Mouse (Mus musculus): ENCODE results near the gene Slc7a15. TPM values are rescaled to one million over a fixed set of nuclear protein-coding genes. Genes with fewer than 3 reads are reported as not detected.
"Not testable (repeated sequence)": the region's sequence is repeated elsewhere in the genome, so short reads cannot be mapped to it uniquely, and the experiment has no call there.

Gene Slc7a15
- polyA plus RNA-seq, 1 experiment from 2014 or later: not detected

DNA sequence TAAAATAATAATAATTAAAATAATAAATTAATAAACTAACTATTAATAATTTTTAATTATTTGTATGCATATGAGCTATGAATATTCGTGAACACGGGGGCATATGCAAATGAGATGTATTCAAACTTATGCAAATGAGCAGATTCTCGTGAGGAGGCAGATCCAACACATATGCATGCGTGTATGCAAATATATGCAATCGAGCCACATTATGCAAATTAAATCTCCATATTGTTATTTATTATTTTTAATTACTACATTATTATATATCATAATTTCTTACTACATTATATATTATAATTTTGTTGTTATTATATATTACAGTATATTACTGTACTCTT, 21.8 kb upstream of the Slc7a15 start:
- Histone ChIP-seq H3K4me3 (no peak overlapping the region), H3K36me3 (peaks cover 4% of the 10 kb centered on the region; the same call in 1 of the 2 replicates), H3K4me1 (no peaks in the 10 kb centered on the region), H3K9me3 (no peaks in the 10 kb centered on the region), H3K9ac (no peak overlapping the region), H3K27me3 (no peaks in the 10 kb centered on the region), H3K4me2 (replicated peaks) (no peak overlapping the region), H3K27ac (no peak overlapping the region)
- WGBS: 93% methylated on average over 5 of the region's 5 CpGs
- ATAC-seq (ENCODE audit: low FRiP score, low read depth): no peak

DNA sequence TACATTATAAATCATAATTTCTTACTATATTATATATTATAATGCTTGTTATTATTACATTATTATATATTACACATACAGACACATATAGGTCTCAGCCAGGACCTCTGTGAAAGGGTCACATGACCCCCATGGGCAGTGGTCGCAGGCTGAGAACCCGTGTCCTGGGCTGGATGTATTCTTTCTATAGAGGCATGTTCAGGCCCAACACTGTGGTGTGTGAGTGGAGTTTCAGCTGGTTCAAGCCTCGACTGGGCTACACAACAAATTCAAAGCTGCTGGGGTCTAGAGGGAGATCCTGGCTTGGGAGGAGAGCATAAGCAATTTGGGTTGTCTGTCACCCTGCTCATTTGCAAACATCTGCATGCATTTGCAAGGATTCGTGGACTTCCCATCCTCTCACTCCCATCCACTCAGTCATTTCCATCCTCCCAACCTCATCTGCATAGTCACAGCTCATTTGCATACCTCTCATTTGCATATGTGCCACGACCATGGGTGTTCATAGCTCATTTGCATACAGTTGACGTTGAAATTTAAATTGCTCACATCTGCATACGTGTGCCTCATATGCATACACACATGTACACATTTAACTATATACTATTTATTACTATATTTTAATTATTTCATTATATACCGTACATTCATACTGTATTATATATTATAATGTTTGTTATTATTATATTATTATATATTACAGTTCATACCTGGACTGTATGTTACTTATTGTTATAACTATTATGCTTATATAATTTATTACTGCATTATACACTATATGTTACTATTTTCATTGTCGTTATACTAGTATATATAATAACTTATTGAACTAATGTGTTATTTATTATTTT, 21.2 kb upstream of the Slc7a15 start:
- no peak for ATAC-seq (ENCODE audit: low FRiP score, low read depth)
- Histone ChIP-seq H3K4me3 (no peak overlapping the region), H3K9ac (no peak overlapping the region), H3K27me3 (no peaks in the 10 kb centered on the region), H3K4me2 (replicated peaks) (no peak overlapping the region), H3K36me3 (peaks cover 4% of the 10 kb centered on the region; the same call in 1 of the 2 replicates), H3K4me1 (no peaks in the 10 kb centered on the region), H3K27ac (no peak overlapping the region), H3K9me3 (no peaks in the 10 kb centered on the region)
- 93% methylated on average over 9 of the region's 9 CpGs for WGBS

DNA sequence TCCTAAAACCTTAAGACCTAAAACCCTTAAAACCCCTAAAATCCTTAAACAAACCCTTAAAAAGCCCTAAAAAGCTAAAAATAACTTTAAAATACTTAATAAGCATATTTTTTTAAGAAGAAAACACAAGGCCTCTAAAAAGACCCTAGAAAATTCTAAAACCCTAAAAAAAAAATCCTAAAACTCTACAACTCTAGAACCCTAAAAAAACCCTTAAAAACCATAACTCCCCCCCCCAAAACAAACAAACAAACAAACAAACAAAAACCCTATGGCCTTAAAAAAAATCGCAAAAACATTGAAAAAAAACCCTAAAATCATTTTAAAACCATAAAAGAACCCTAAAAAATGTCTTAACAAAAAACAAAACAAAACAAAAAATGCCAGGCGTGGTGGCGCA, 19.4 kb upstream of the Slc7a15 start:
- Histone ChIP-seq H3K36me3 (peaks cover 4% of the 10 kb centered on the region; the same call in 1 of the 2 replicates), H3K27ac (no peak overlapping the region), H3K4me2 (replicated peaks) (no peak overlapping the region), H3K4me3 (no peak overlapping the region), H3K9me3 (no peaks in the 10 kb centered on the region), H3K27me3 (no peaks in the 10 kb centered on the region), H3K4me1 (no peaks in the 10 kb centered on the region), H3K9ac (no peak overlapping the region)
- no peak for ATAC-seq (ENCODE audit: low FRiP score, low read depth)
- WGBS: 92% methylated on average over 3 of the region's 3 CpGs

DNA sequence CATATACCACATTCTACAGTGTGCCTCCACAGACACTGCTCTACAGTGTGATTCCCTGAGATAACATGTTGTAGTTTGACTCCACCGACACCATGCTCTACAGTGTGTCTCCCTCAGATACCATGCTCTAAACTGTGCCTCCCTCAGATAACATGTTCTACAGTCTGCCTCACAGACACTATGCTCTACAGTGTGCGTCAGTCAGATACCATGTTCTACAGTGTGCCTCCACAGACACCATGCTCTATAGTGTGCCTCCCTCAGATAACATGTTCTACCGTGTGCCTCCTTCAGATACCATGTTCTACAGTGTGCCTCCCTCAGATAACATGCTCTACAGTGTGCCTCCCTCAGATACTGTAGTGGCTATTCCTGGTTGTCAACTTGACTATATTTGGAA, 10.2 kb upstream of the Slc7a15 start:
- no peak overlapping the region for H3K4me2 ChIP-seq (replicated peaks)
- no peak overlapping the region for H3K9ac ChIP-seq
- no peak overlapping the region for H3K27ac ChIP-seq
- no peak for ATAC-seq (ENCODE audit: low FRiP score, low read depth)
- H3K36me3 ChIP-seq: no peaks in the 10 kb centered on the region
- no peak overlapping the region for H3K4me3 ChIP-seq
- no peaks in the 10 kb centered on the region for H3K9me3 ChIP-seq
- 92% methylated on average over 3 of the region's 3 CpGs for WGBS
- no peaks in the 10 kb centered on the region for H3K27me3 ChIP-seq
- no peaks in the 10 kb centered on the region for H3K4me1 ChIP-seq

DNA sequence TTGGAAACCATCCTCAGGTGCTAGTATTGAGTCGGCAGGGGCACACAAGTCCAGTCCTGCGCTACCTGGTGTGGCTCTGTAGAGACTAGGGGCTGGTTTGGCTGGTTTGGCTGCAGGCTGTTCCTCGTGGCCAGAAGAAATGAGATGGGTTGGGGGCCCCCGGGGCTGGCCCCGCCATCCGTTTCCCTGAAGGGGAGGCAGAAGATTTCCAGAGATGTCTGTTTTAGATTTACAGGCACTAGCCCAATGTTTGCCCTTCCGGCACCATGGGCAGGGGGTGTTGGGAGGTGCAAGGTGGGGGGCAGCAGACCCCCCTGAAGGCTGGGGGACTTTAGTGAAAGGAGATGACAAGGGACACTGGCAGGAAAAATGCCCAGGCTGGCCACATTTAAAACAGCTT, 3.3 kb downstream of the Slc7a15 start:
- 88% methylated on average over 7 of the region's 7 CpGs for WGBS
- Histone ChIP-seq H3K4me3 (no peak overlapping the region), H3K4me1 (no peaks in the 10 kb centered on the region), H3K9me3 (peaks cover 11% of the 10 kb centered on the region; the same call in 1 of the 2 replicates), H3K36me3 (no peaks in the 10 kb centered on the region), H3K9ac (no peak overlapping the region), H3K27me3 (no peaks in the 10 kb centered on the region), H3K4me2 (replicated peaks) (no peak overlapping the region), H3K27ac (no peak overlapping the region)
- ATAC-seq (ENCODE audit: low FRiP score, low read depth): no peak

DNA sequence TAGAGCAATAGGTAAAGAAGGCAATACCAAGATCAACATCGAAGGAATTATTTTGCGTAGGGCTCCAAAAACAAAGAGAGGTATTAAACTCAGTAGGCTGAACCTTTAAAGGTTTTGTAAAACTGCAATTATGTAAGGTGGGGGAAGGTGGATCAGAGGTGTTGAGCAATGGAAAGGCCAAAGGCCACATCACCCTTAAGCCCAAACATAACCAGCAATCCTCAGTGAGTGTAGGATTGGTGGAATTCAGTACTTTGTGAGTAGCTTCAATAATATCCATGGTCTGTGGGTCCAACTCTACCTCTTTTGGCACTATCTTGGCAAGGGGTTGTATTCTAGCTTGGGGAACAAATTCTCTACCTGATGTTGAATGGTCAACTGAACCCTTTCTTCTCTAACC, 7.5 kb downstream of the Slc7a15 start:
- WGBS: 93% methylated on average over 2 of the region's 2 CpGs

DNA sequence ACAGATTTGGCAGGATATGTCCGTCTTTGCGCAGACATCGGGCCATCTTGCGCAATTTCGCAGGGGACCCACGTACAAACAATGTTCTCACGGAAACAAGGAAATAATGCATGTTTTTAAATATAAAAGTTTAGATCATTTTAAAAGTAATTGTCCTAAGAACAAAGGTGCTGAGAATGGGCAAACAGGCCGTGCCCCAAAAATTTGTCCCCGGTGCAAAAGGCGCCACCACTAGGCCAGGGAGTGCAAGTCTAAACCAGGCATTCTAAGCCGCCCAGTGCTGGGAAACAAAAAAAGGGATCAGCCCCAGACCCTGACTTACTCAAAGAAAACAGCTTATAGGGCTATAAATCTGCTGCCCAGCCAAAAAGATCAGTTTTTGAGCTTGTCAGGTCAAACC, 25.5 kb downstream of the Slc7a15 start:
- Histone ChIP-seq H3K4me2 (replicated peaks) (no peak overlapping the region; the same call in 1 of the 2 replicates), H3K9ac (no peak overlapping the region), H3K36me3 (no peaks in the 10 kb centered on the region), H3K4me1 (no peaks in the 10 kb centered on the region), H3K9me3 (no peaks in the 10 kb centered on the region), H3K27me3 (no peaks in the 10 kb centered on the region), H3K27ac (no peak overlapping the region), H3K4me3 (no peak overlapping the region)
- WGBS: 81% methylated on average over 11 of the region's 11 CpGs
- ATAC-seq (ENCODE audit: low FRiP score, low read depth): no peak

More for the DNA sequence above, 7.5 kb downstream of the Slc7a15 start:
- H3K9ac ChIP-seq; H3K9me3 ChIP-seq; H3K27me3 ChIP-seq; H3K4me3 ChIP-seq; H3K4me1 ChIP-seq; H3K4me2 ChIP-seq (replicated peaks); ATAC-seq (ENCODE audit: low FRiP score, low read depth); H3K27ac ChIP-seq; H3K36me3 ChIP-seq: not testable (repeated sequence)

DNA sequence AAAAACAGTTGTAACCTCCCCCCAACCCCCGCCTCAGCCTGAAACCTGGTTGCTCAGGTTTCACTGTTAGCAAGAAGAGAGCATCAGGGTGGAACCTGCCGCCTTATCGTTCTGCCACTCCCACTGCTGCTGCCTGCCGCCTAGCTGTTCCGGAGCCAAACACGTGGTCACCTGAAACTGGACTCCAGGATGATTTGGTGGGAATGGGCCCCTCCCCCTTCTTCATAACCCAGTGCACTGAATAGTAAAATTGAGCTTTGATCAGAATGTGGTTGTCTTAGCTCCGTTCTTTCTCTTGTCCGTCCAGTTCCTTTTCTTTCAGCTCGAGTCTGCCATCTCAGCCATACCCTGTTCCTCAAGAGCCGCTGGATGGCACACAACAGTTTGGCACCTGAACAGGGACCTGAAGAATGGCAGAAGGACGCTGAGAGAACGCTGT, 26.9 kb downstream of the Slc7a15 start:
- not testable (repeated sequence) for H3K27me3 ChIP-seq; H3K4me1 ChIP-seq; H3K9ac ChIP-seq; H3K9me3 ChIP-seq; H3K27ac ChIP-seq; H3K36me3 ChIP-seq; ATAC-seq (ENCODE audit: low FRiP score, low read depth)
- WGBS: 25% methylated on average over 12 of the region's 12 CpGs
- H3K4me2 ChIP-seq (replicated peaks): peak overlapping the region; percentile 43
- peak overlapping the region; percentile 14; the same call in 1 of the 2 replicates for H3K4me3 ChIP-seq

DNA sequence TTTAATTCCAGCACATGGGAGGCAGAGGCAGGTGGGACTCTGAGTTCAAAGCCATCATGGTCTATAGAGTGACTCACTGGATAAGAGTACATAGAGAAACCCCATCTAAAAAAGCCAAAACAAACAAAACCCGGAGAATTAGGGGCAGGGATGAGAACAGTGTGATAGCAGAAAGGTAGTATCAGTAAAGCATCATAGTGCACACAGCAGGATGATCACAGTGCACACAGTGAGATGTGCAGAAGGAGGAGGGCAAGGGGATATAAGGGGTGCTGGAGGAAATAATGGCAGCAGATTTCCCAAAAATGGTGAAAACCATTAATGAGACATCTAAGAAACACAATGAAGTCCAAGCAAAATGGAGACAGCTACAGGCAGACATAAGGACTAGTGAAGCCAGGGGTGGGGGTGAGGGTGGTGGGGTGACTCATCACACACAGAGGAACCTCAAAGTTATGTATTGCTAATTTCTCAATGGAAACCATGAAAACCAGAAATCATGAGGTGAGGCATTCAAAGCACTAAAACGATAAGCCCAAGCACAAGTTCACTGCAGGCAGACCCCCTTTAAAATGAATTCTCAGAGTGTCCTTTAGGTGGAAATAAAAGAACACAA, 27.5 kb downstream of the Slc7a15 start:
- H3K9ac ChIP-seq; H3K27me3 ChIP-seq; ATAC-seq (ENCODE audit: low FRiP score, low read depth); H3K4me3 ChIP-seq; H3K36me3 ChIP-seq; H3K27ac ChIP-seq; H3K9me3 ChIP-seq; H3K4me1 ChIP-seq: not testable (repeated sequence)
- peak overlapping the region; percentile 43 for H3K4me2 ChIP-seq (replicated peaks)
- 65% methylated on average over 2 of the region's 2 CpGs for WGBS

DNA sequence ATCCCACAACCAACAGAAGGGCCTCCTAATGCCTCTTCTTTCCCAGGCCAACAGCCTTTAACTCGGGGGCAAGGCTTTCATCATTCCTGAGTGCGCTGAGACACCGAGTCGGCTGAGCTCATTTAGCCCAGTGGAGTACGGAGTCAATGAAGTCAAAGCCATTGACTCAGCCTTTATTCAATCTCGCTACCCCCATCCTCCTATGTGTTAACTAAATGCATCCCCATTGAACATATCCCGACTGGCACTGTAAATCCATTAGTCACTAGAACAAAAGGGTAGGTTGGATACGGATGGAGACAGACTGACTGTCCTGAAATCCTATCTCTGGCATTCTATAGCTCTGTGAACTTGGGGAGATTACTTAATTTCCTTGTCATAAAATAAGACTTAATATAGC, 36.7 kb downstream of the Slc7a15 start:
- H3K4me1 ChIP-seq; H3K27me3 ChIP-seq; H3K4me3 ChIP-seq; H3K36me3 ChIP-seq; H3K27ac ChIP-seq; H3K9me3 ChIP-seq; ATAC-seq (ENCODE audit: low FRiP score, low read depth); H3K9ac ChIP-seq; H3K4me2 ChIP-seq (replicated peaks): not testable (repeated sequence)
- WGBS: 85% methylated on average over 8 of the region's 8 CpGs

DNA sequence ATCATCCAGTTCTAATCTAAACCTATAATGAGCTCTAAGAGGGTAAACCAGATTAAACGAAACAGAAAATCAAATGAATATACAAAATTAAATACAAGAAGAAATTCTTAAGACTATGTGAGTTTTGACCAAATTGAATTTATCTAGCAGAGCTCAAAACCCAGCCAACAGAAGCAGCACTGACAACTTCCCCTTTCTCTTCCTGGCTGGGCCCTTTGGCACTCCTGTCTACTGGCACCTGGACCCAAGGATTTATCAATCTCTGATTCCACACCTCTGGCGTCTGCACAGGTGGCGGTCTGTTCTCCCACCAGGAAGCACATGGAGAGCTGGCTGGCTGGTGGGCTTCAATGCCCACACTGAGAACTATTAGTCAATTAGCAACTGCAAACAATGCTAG, 39.0 kb downstream of the Slc7a15 start:
- not testable (repeated sequence) for H3K4me3 ChIP-seq; H3K4me2 ChIP-seq (replicated peaks); H3K27me3 ChIP-seq; ATAC-seq (ENCODE audit: low FRiP score, low read depth); H3K9ac ChIP-seq; H3K36me3 ChIP-seq; H3K27ac ChIP-seq; H3K4me1 ChIP-seq; H3K9me3 ChIP-seq
- WGBS: 68% methylated on average over 3 of the region's 3 CpGs

DNA sequence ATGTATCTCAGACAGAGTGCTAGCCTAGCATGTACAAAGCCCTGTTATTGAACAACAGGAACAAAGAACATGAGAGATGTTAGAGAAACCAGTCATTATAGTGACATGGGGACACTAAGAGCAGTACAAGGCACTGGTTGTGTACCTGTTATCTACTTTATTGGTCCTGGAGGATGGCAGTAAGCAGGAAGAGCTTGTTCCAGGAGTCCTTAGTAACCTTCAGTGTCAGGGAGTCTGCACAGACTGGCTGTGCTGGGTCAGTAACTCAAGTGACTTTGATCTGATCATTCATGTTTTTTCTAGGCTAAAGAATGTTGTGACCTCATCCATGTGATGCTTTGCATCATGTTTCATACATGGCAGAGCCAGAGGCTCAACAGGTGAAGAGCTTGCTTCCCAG, 42.7 kb downstream of the Slc7a15 start:
- H3K4me3 ChIP-seq: no peak overlapping the region
- H3K4me1 ChIP-seq: no peaks in the 10 kb centered on the region
- no peak for ATAC-seq (ENCODE audit: low FRiP score, low read depth)
- H3K9me3 ChIP-seq: no peaks in the 10 kb centered on the region
- no peak overlapping the region for H3K27ac ChIP-seq
- H3K9ac ChIP-seq: no peak overlapping the region
- no peak overlapping the region for H3K4me2 ChIP-seq (replicated peaks)
- no peaks in the 10 kb centered on the region for H3K27me3 ChIP-seq
- H3K36me3 ChIP-seq: no peaks in the 10 kb centered on the region

DNA sequence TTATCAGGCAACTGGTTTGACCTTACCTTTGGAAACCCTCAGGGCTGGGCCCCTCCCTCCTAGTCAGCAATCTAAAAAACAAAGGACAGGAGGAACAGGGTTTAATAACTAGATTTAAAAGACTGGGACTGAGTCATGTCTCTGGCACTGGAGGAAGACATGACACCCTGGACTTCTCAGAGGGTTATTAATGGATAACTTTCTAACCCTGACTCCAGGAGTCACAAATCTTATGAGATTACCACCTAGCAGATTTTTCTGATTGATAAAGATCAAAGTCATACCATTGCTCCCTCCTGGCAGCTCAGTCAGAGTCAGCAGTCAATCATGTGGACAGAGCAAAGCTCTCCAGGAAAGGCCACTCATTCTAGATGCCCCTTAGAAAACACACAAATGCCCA, 43.4 kb downstream of the Slc7a15 start:
- Histone ChIP-seq H3K27ac (no peak overlapping the region), H3K4me2 (replicated peaks) (no peak overlapping the region), H3K36me3 (no peaks in the 10 kb centered on the region), H3K9me3 (no peaks in the 10 kb centered on the region), H3K9ac (no peak overlapping the region), H3K27me3 (no peaks in the 10 kb centered on the region), H3K4me3 (no peak overlapping the region), H3K4me1 (no peaks in the 10 kb centered on the region)
- ATAC-seq (ENCODE audit: low FRiP score, low read depth): no peak

All from limb, embryonic 13.5 days (tissue).